Mouse (Mus musculus): Measurements from ENCODE around the gene Polh. TPM values are rescaled to one million over a fixed set of nuclear protein-coding genes. Genes with fewer than 3 reads are reported as not detected.

The Polh gene
- polyA plus RNA-seq (2015; fragmentation: Nextera tagmentation; extraction: Ambion mirVana), result 20.4 and 24.4 TPM in 2 replicates

GRCm38 (mm10) chr17:46202421-46203071, at the start of gene Polh, which contains the start of gene Xpo5:
Gene Polh (minus strand): TSS chr17:46202645.
Gene Xpo5 (plus strand): TSS chr17:46202782.
- Histone ChIP-seq H3K9me3 (no peaks in the 10 kb centered on the region), H3K36me3 (peaks cover 50% of the 10 kb centered on the region), H3K27ac (peak within 1 kb of the TSS; percentile 86), H3K4me1 (peaks cover 28% of the 10 kb centered on the region), H3K27me3 (no peaks in the 10 kb centered on the region), H3K4me3 (peak within 1 kb of the TSS; percentile 95), H3K9ac (peak within 1 kb of the TSS; percentile 95), H3K4me2 (peak within 1 kb of the TSS; percentile 87)
- peak; percentile 88 for ATAC-seq (ENCODE audit: insufficient number of reproducible peaks, insufficient read depth, low FRiP score, low TSS enrichment, low read depth)
- 0% methylated on average over 66 of the region's 66 CpGs for WGBS

GRCm38 (mm10) chr17:46251174-46251573, 48.7 kb upstream of the Polh start:
- Histone ChIP-seq H3K27me3 (peaks cover 22% of the 10 kb centered on the region), H3K4me1 (peaks cover 37% of the 10 kb centered on the region), H3K9ac (no peak overlapping the region)

DNA sequence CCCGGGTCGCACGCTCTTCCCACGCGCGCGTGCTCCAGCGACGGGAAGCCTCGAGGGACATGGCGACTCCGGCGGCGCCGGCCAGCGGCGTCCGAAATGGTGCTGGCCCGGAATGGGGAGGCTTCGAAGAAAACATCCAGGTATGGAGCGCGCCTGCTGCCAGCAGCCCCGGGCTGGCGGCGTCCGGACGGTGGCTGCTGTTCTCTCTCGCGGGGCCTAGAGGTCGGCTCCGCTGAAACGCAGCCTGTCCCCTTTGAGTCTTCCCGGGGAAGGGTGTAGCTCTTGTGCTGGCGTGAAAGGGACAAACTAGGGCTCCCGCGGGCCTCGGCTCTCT, 45.7 kb upstream of the Polh start:
- ATAC-seq (ENCODE audit: insufficient number of reproducible peaks, insufficient read depth, low FRiP score, low TSS enrichment, low read depth), result peak; percentile 22; the same call in 1 of the 2 replicates
- WGBS, result under 1% methylated on average over 37 of the region's 37 CpGs

More at GRCm38 (mm10) chr17:46251174-46251573, 48.7 kb upstream of the Polh start:
- no peaks in the 10 kb centered on the region for H3K9me3 ChIP-seq
- H3K4me2 ChIP-seq, result no peak overlapping the region; the same call in 1 of the 2 replicates
- no peak overlapping the region for H3K4me3 ChIP-seq
- peaks cover 44% of the 10 kb centered on the region for H3K36me3 ChIP-seq
- no peak overlapping the region for H3K27ac ChIP-seq
- no peak for ATAC-seq (ENCODE audit: insufficient number of reproducible peaks, insufficient read depth, low FRiP score, low TSS enrichment, low read depth)
- WGBS, result 80% methylated on average over 7 of the region's 7 CpGs

DNA sequence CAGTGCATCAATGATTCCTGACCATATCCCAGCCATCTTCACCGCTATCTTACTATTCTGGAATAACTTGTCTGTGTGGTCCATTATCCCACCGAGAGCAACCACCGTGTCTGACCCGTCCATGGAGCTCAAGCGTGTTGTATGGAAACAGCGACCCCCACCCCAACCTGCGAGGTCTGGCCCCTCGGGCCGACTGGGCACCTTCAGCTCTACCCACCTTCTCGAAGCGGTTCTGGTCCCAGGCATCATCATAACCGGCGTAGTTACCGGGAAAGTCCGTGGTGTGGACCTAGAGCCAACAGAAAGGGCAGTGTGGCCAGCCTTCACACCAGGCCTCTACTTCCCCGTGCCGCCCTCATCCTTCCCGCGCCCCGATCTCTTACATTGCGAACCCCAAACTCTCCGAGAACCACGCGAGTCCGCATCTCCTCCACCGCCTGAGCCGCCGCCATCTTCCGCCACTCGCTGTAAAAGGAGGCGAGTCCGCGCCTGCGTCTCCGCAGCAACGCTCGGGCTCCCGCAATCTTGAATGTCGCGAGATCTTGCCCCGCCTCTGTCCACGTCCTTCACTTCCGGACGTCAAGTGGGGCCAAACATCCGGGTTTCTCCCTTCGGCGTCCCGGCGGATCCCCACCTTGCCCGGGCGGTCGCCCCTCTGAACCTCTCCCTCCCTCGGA, 45.2 kb upstream of the Polh start, which contains the start of the genes Polr1c and Yipf3:
Gene Polr1c, minus strand, starts transcription at position 543 of the 677 bp plus-strand sequence.
Gene Yipf3, plus strand, starts transcription at position 569 of the 677 bp plus-strand sequence.
- peak within 1 kb of the TSS; percentile 74 for H3K4me2 ChIP-seq
- H3K9ac ChIP-seq, result peak within 1 kb of the TSS; percentile 97
- peak; percentile 83 for ATAC-seq (ENCODE audit: insufficient number of reproducible peaks, insufficient read depth, low FRiP score, low TSS enrichment, low read depth)
- under 1% methylated on average over 53 of the region's 53 CpGs for WGBS
- H3K27me3 ChIP-seq, result no peaks in the 10 kb centered on the region
- H3K27ac ChIP-seq, result peak within 1 kb of the TSS; percentile 80
- H3K9me3 ChIP-seq, result no peaks in the 10 kb centered on the region
- H3K4me1 ChIP-seq, result peaks cover 26% of the 10 kb centered on the region
- peaks cover 76% of the 10 kb centered on the region for H3K36me3 ChIP-seq
- peak within 1 kb of the TSS; percentile 91 for H3K4me3 ChIP-seq

More for the DNA sequence above, 45.7 kb upstream of the Polh start:
- Histone ChIP-seq H3K27me3 (no peaks in the 10 kb centered on the region), H3K4me1 (peaks cover 28% of the 10 kb centered on the region), H3K36me3 (peaks cover 71% of the 10 kb centered on the region), H3K4me3 (peak overlapping the region; percentile 91), H3K9me3 (no peaks in the 10 kb centered on the region), H3K27ac (peak overlapping the region; percentile 80), H3K4me2 (peak overlapping the region; percentile 74), H3K9ac (peak overlapping the region; percentile 97)

DNA sequence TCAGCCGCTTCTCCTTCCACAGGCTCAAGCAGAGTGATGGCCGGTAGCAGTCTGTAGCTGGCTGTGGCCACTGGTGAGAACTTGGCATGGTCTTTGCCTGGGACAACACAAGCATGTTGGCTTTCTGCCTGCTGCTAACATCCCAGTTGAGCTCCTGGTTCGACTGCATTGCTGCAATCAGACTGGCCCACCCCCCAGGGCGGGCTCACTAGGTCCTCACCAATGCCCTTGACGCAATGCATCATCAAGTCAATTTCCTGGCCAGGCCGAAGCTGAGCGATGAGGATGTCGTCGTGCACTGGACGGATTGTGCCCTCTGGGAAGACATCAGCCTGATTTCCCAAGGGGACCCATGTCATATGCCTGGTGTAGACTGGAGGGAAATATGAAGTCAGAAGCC, 42.1 kb upstream of the Polh start:
- no peak overlapping the region for H3K4me2 ChIP-seq
- peaks cover 77% of the 10 kb centered on the region for H3K36me3 ChIP-seq
- no peaks in the 10 kb centered on the region for H3K9me3 ChIP-seq
- no peak overlapping the region for H3K27ac ChIP-seq
- peaks cover 22% of the 10 kb centered on the region for H3K4me1 ChIP-seq
- H3K27me3 ChIP-seq, result no peaks in the 10 kb centered on the region
- H3K4me3 ChIP-seq, result no peak overlapping the region
- H3K9ac ChIP-seq, result 0 out of 2 replicates have a peak overlapping the region, but pooled peaks have one; percentile 11
- WGBS, result 78% methylated on average over 10 of the region's 10 CpGs
- ATAC-seq (ENCODE audit: insufficient number of reproducible peaks, insufficient read depth, low FRiP score, low TSS enrichment, low read depth), result no peak

DNA sequence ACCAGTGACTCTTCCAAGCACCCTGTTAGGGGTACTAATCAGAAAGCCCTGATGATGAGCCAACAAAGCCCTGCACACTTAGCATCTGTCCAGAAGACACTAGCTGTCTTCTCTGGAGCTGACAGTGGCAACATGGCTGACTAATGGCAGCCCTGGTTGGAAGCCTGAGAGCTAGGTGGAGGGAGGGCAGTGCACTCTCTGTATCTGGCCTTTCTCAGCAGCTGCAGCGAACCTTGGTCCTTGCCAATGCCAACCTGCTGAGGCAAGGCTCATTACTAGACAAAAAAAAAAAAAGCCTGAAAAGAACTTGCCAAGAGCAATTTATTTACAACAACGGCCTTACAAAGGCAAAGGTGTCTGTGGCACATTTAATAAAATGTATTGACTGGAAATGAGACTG, 41.2 kb upstream of the Polh start:
- Histone ChIP-seq H3K9ac (no peak overlapping the region), H3K4me2 (no peak overlapping the region), H3K27me3 (no peaks in the 10 kb centered on the region), H3K36me3 (peaks cover 80% of the 10 kb centered on the region), H3K4me3 (no peak overlapping the region), H3K27ac (no peak overlapping the region), H3K4me1 (peaks cover 12% of the 10 kb centered on the region), H3K9me3 (no peaks in the 10 kb centered on the region)
- ATAC-seq (ENCODE audit: insufficient number of reproducible peaks, insufficient read depth, low FRiP score, low TSS enrichment, low read depth), result no peak
- WGBS, result 81% methylated on average over 2 of the region's 2 CpGs

DNA sequence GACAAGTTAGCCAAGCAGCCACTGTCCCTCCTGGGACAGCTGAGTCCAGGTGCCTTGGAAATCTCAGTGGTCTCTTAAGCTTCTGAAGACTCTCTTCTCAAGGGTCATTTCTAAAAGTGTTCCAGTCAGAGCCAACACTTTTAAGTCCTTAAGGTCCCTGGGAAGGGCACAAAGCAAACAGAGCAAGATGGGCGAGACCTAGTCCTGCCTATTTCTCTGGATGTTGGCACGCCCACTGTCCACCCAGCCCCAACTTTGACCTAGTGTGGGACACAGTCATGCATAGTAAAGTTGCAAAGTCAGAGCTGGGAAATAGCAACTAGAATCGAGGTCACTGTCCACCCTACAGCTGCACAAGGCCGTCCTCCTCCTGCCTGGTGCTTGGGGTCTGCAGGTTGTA, 40.5 kb upstream of the Polh start:
- Histone ChIP-seq H3K4me1 (peaks cover 11% of the 10 kb centered on the region), H3K9me3 (no peaks in the 10 kb centered on the region), H3K27ac (no peak overlapping the region), H3K4me3 (no peak overlapping the region), H3K36me3 (peaks cover 87% of the 10 kb centered on the region), H3K9ac (no peak overlapping the region), H3K27me3 (no peaks in the 10 kb centered on the region), H3K4me2 (no peak overlapping the region)
- WGBS, result 87% methylated on average over 4 of the region's 4 CpGs
- ATAC-seq (ENCODE audit: insufficient number of reproducible peaks, insufficient read depth, low FRiP score, low TSS enrichment, low read depth), result no peak

GRCm38 (mm10) chr17:46242274-46242673, 39.8 kb upstream of the Polh start:
- Histone ChIP-seq H3K9ac (no peak overlapping the region), H3K9me3 (no peaks in the 10 kb centered on the region), H3K4me2 (no peak overlapping the region), H3K36me3 (peaks cover 93% of the 10 kb centered on the region), H3K27me3 (no peaks in the 10 kb centered on the region), H3K27ac (no peak overlapping the region), H3K4me3 (no peak overlapping the region), H3K4me1 (peaks cover 11% of the 10 kb centered on the region)
- no peak for ATAC-seq (ENCODE audit: insufficient number of reproducible peaks, insufficient read depth, low FRiP score, low TSS enrichment, low read depth)
- 84% methylated on average over 13 of the region's 13 CpGs for WGBS

GRCm38 (mm10) chr17:46241471-46241870, 39.0 kb upstream of the Polh start:
- peaks cover 99% of the 10 kb centered on the region for H3K36me3 ChIP-seq
- H3K27me3 ChIP-seq, result no peaks in the 10 kb centered on the region
- H3K9me3 ChIP-seq, result no peaks in the 10 kb centered on the region
- no peak overlapping the region for H3K4me2 ChIP-seq
- H3K27ac ChIP-seq, result 0 out of 2 replicates have a peak overlapping the region, but pooled peaks have one; percentile 2
- no peak for ATAC-seq (ENCODE audit: insufficient number of reproducible peaks, insufficient read depth, low FRiP score, low TSS enrichment, low read depth)
- H3K4me3 ChIP-seq, result no peak overlapping the region
- peaks cover 4% of the 10 kb centered on the region for H3K4me1 ChIP-seq
- H3K9ac ChIP-seq, result no peak overlapping the region
- 80% methylated on average over 11 of the region's 11 CpGs for WGBS

GRCm38 (mm10) chr17:46239516-46240114, 37.2 kb upstream of the Polh start:
- H3K36me3 ChIP-seq, result peaks cover 97% of the 10 kb centered on the region
- no peak overlapping the region for H3K4me3 ChIP-seq
- H3K4me1 ChIP-seq, result no peaks in the 10 kb centered on the region
- no peak for ATAC-seq (ENCODE audit: insufficient number of reproducible peaks, insufficient read depth, low FRiP score, low TSS enrichment, low read depth)
- H3K27ac ChIP-seq, result no peak overlapping the region
- H3K27me3 ChIP-seq, result no peaks in the 10 kb centered on the region
- H3K4me2 ChIP-seq, result no peak overlapping the region
- H3K9me3 ChIP-seq, result no peaks in the 10 kb centered on the region
- no peak overlapping the region for H3K9ac ChIP-seq
- WGBS, result 88% methylated on average over 15 of the region's 15 CpGs

DNA sequence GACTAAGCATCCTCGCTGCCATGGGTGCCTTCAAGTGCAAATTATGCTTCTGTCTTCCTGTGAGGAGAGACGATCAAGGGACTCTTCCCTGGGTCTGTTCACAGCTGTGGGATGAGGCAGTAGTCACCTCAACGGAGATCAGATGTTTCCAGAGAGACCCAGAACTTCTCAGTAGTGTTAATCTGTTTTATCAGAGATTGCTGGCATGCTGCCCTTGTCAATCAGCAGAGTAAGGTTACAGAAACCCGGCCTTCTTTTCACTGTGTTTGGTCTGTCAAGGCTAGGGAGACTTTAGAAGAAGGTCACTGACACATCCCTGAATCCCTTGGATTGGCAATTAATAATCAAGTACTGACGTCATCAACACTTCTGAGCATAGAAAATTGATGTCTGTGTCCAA, 35.0 kb upstream of the Polh start:
- Histone ChIP-seq H3K27ac (no peak overlapping the region), H3K4me1 (no peaks in the 10 kb centered on the region), H3K4me3 (no peak overlapping the region), H3K27me3 (no peaks in the 10 kb centered on the region), H3K9ac (no peak overlapping the region), H3K36me3 (peaks cover 95% of the 10 kb centered on the region), H3K9me3 (no peaks in the 10 kb centered on the region), H3K4me2 (no peak overlapping the region)
- no peak for ATAC-seq (ENCODE audit: insufficient number of reproducible peaks, insufficient read depth, low FRiP score, low TSS enrichment, low read depth)
- WGBS, result 79% methylated on average over 5 of the region's 5 CpGs

Data from embryonic facial prominence, embryonic 13.5 days (tissue).